Mouse (Mus musculus): ENCODE data around the gene Oprd1. TPM values are rescaled to one million over a fixed set of nuclear protein-coding genes. Genes with fewer than 3 reads are reported as not detected.

The Oprd1 gene
- total RNA-seq, 2 experiments from 2014 or later, result 0.07 TPM

DNA sequence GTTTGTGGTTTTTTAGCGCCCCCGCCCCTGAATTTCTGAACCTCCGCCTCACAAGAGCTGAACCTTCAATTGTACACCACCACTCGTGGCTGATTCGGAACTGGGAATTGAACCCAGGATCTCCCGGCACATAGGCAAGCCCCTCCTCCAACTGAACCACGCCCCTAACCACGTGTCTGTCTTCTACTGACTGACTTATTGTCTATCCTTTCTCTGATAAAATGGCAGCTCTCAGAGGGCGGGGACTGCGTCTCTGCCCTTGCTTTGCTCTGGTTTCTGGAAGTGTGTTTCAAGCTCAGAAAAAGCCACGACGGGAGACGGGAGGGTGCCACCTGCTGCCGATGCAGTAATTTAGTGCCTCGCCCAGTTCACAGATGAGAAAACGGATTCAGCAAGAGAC lies 10.4 kb downstream of the Oprd1 start:
- no peak for DNase-seq (ENCODE audit: low spot score)

DNA sequence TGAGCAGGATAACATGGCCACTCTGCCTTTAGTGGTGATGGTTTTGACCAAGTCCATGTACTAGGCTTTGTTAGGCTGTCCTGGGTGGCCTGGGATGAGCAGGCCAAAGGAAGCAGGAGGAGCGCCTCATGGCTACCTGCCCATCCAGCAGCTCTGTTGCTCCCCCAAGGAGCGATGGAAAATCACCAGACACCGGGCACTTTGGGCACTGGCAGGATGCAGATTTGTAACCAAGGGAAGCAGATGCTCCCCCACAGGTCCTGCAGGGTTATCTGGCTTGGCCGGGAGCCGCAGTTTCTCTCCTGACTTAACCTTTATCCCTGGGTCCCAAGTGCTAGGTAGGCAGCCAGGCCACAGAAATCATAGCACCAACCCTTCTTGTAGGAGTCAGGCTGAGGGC lies 10.9 kb downstream of the Oprd1 start:
- DNase-seq (ENCODE audit: low spot score), result no peak

DNA sequence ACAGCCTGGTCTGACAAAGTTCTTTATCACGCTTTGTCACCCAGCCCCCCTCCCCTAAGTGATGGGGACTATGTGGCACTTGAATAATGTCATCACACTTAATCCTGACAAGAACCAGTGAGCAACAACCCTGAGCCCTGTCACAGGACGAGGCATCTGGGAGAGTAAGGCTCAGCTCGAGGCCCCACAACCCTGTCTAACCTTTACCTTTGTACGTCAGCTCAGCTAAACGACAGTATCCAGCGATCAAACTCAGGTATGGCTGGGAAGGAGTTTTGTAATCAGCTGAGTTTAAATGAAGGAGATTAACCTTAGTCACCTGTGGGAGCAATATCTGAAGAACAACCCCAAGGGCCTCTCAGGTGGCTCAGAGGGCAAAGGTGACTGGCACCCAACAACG lies 12.0 kb downstream of the Oprd1 start:
- DNase-seq (ENCODE audit: low spot score), result no peak

- DNase-seq (ENCODE audit: low spot score), result no peak
Measured at GRCm38 (mm10) chr4:132131790-132132189, 12.5 kb downstream of the Oprd1 start.

DNA sequence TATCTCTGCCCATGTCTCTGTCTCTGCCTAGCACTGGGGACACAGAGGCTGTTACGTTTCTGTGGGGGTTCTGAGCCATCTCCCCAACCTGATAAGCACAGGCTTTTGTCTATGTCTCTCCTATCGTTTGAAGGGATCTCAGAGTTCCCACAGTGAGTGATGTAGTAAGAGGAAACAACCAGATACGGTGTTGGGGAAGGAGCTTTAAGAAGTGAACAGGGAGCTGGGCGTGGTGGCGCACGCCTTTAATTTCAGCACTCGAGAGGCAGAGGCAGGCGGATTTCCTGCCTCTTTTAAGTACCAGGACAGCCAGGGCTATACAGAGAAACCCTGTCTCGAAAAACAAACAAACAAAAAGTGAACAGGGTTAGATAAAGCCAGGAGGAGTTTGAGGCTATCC lies 13.2 kb downstream of the Oprd1 start:
- DNase-seq (ENCODE audit: low spot score), result no peak

- no peak for DNase-seq (ENCODE audit: low spot score)
Measured at GRCm38 (mm10) chr4:132130645-132131044, 13.6 kb downstream of the Oprd1 start.

DNA sequence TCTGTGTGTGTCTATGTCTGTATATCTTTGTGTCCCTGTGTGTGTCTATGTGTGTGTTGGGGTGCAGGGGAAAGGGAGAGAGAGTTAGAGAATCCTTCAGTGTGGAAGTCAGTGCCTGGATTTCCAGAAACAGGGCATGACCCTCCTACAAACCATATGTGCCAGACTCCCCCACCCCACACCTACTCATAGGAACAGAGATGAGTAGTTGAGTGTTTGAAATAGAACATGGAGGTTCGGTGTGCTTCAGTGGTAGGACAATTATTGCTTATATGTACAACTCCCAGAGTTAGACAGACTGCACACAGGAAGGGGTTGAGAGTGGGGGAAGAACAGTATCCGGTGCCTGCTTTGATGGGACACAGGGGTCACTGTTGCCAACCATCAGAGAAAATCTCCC lies 14.2 kb downstream of the Oprd1 start:
- no peak for DNase-seq (ENCODE audit: low spot score)

DNA sequence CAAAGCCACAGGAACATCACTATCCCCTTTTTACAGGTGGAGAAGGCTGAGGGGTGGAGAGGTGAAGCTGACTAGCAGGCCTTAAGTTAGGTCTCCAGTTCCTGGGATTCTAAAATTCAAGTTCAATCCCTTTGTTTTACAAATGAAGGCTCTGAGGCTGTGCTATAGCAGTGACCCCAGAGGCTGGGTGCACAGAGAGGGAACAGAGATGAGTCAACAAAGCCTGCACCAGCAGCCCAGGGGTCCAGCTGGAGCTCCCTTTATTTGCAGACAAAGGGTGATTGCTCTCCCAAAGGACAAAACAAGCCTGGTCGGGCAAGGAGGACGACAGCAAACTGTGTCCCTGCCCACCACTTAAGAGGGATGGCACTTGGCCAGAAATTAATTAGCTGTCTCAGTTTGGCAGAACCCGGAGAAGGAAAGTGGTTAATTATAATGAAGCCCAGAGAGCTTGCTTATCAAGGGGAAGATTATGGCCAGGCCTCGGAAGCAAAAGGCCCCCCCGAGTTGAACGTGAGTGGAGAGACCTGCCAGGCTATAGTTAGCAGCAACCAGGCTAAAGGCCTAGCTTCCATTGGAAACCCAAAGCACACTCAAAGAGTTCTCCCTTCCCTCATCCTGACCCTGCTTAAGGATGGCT lies 15.2 kb downstream of the Oprd1 start:
- no peak for DNase-seq (ENCODE audit: low spot score)

GRCm38 (mm10) chr4:132127091-132127490 lies 17.2 kb downstream of the Oprd1 start:
- no peak for DNase-seq (ENCODE audit: low spot score)

GRCm38 (mm10) chr4:132123166-132123565 lies 21.1 kb downstream of the Oprd1 start:
- DNase-seq (ENCODE audit: low spot score), result no peak

DNA sequence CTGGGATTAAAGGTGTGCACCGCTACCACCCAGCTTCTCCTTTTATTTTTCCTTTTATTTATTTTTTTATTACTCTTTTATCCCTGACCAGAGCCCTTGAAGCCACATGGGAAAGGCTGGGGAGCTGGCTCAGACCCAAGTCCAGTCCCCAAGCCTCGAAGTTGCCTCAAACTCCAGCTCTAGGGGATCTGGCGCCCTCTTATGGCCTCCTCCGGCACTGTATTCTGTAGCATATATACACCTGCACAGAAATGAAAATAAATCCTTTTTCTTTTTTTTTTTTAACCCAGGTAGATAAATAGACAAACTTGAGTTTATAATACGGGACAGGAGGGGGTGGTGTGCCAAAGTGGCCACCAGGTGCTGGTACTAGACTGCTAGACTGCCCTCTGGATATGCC lies 22.6 kb downstream of the Oprd1 start:
- no peak for DNase-seq (ENCODE audit: low spot score)

GRCm38 (mm10) chr4:132119566-132119965 lies 24.7 kb downstream of the Oprd1 start:
- DNase-seq (ENCODE audit: low spot score), result no peak

DNA sequence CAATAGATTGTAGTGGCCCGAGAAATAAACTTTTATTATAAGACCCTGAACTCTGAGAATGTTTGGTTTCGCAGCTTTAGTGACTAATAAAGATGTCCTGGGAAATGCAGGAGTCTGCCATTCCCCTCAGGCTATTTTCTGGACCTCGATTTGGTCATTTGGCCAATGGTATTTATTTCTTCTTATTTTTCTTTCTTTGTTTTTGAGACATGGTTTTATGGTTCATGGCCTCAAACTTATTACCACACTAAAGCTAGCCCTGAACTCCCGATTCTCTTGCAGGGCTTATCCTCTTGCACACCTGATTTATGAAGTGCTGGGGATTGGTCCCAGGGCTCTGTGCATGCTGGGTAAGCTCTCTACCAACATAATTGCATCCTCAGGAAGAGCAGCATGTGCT lies 28.0 kb downstream of the Oprd1 start:
- DNase-seq (ENCODE audit: low spot score), result no peak

- no peak for DNase-seq (ENCODE audit: low spot score)
Measured at GRCm38 (mm10) chr4:132113411-132114095, 30.7 kb downstream of the Oprd1 start.

GRCm38 (mm10) chr4:132111227-132111626 lies 33.1 kb downstream of the Oprd1 start:
- DNase-seq (ENCODE audit: low spot score), result no peak

DNA sequence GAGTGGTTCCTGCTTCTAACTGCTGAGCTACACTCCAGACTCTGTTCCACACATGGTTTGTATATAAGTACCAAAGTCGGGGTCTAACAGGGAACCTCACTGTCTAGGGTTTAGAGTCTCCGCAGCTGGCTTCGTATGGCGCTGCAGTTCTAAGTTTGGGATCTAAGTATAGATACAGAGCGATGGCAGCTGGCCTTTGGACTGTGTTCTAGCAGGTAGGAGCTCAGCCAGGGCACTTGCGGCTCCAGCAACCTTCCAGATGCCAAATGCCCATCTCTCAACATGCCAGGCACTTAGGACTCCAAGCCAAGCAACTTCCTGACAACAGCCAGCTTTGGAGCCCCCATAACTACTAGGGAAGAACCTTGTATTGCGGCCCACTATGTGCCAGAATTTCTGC lies 36.1 kb downstream of the Oprd1 start:
- no peak for DNase-seq (ENCODE audit: low spot score)

GRCm38 (mm10) chr4:132101152-132101551 lies 43.1 kb downstream of the Oprd1 start:
- no peak for DNase-seq (ENCODE audit: low spot score)

DNA sequence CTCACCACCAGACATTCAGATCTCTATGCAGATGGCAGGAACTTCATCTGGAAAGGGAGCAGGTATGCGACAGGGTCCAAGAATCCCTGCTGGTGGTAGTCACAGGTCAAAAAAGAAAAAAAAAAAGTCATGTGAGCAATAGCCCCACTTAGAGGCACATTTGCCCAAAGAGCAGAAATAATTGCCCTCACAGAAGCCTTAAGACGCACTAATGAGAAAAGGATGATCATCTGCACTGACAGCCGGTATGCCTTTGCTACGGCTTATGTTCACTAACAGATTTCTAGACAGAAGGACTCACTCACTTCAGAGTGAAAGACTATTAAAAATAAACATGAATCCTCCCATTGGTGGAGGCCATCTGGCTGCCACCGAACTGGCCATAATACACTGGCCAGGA lies 44.7 kb downstream of the Oprd1 start:
- DNase-seq (ENCODE audit: low spot score), result no peak

- DNase-seq (ENCODE audit: low spot score), result no peak
Measured at GRCm38 (mm10) chr4:132095043-132095442, 49.2 kb downstream of the Oprd1 start.

GRCm38 (mm10) chr4:132093928-132094327 lies 50.4 kb downstream of the Oprd1 start:
- no peak for DNase-seq (ENCODE audit: low spot score)

DNA sequence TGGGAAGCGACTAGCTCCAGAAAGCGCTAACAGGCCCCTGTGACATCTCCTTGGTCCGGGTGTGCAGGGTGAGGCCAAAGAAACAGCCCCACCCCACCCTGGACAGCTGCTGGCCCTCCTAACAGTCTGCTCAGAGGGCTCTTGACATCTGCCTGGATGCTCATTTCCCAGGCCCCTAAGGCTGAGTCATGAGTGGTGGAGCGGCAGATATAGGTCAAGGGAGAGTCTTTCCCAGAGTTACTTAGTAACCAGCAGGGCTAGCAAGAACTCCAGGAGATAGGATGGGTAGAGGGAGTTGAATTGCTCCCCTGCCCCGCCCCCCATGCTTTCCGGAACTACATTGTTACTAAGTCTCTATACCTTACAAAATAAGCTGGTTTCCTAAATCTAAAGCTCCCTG lies 51.1 kb downstream of the Oprd1 start:
- DNase-seq (ENCODE audit: low spot score), result no peak

DNA sequence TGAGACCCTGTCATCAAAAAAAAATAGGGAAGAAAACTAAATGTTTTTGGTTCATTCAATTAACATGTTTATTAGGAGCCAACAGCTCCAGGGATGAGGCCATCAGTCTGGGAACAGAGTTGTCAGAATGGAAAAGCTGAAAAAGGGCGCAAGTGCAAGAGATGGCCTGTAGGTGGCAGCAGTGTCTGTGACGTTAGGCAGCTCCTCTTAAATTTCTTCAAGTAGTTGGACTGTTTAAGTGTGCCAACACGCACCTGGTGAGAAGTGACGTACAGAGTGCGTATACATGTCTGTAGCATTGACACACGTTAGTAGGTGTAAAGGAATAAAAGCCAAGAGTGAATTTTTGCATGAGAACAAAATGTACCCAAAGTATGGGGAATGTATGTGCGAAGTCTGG lies 55.4 kb downstream of the Oprd1 start:
- peak; percentile 62 for DNase-seq (ENCODE audit: low spot score)

GRCm38 (mm10) chr4:132085114-132085513 lies 59.2 kb downstream of the Oprd1 start:
- no peak for DNase-seq (ENCODE audit: low spot score)
